Mouse (Mus musculus) liver, embryonic 14.5 days (tissue): Measurements from ENCODE around the gene Zgpat. TPM values are rescaled to one million over a fixed set of nuclear protein-coding genes. Genes with fewer than 3 reads are reported as not detected.

Source experiments
- ATAC-seq: fragments of 200-750 bp; cut with Nextera tagmentation; 2 replicates; pipeline ENCODE4 v1.8.0; 2017; ENCODE audit warnings: moderate number of reproducible peaks, mild to moderate bottlenecking, moderate library complexity; ENCODE audit not compliant: insufficient read depth
- DNase-seq, 3 experiments: peaks; one replicate each; pipeline ENCODE4 v3.0.0-alpha.2; 2012 to 2013; ENCODE audit warnings: low read depth in 3 of 3, low spot score in 3 of 3
- H3K27ac ChIP-seq: fragments of 300-500 bp; sonication (generic); 2 replicates; pipeline ENCODE4 v1.5.1; 2014; ENCODE audit warnings: moderate library complexity, mild to moderate bottlenecking, control low read depth, inconsistent platforms
- H3K27me3 ChIP-seq: fragments of 300-500 bp; sonication (generic); 2 replicates; pipeline ENCODE4 v1.6.1; 2014; ENCODE audit warnings: mild to moderate bottlenecking, low read length, moderate library complexity; ENCODE audit not compliant: control insufficient read depth, insufficient read depth
- H3K36me3 ChIP-seq: fragments of 300-500 bp; sonication (generic); replicated peaks from 2 replicates; pipeline ENCODE4 v1.6.1; 2014; ENCODE audit warnings: low read depth; ENCODE audit not compliant: control insufficient read depth, insufficient read depth
- H3K4me1 ChIP-seq, 2 experiments: fragments of 200-500 bp in 1 of 2; fragments of 300-500 bp in 1 of 2; sonication (generic) in 1 of 2; replicated peaks; 2 replicates each; pipeline ENCODE4 v1.6.1; 2012 to 2014; ENCODE audit warnings: antibody characterized with exemption in 1 of 2, inconsistent platforms in 1 of 2, low read length in 1 of 2; ENCODE audit not compliant: control insufficient read depth in 2 of 2, insufficient read depth in 2 of 2
- H3K4me2 ChIP-seq: fragments of 300-500 bp; sonication (generic); 2 replicates; pipeline ENCODE4 v1.6.1; 2014; ENCODE audit warnings: low read depth, mild to moderate bottlenecking, control low read depth, moderate library complexity
- H3K4me3 ChIP-seq, 2 experiments: fragments of 200-500 bp in 1 of 2; fragments of 300-500 bp in 1 of 2; sonication (generic) in 1 of 2; 2 replicates each; pipeline ENCODE4 v1.5.1; 2012 to 2014; ENCODE audit warnings: low read depth in 2 of 2, low read length in 2 of 2, mild to moderate bottlenecking in 2 of 2, control low read depth in 1 of 2, inconsistent platforms in 1 of 2, moderate library complexity in 1 of 2; ENCODE audit not compliant: insufficient read depth in 1 of 2
- H3K9ac ChIP-seq: fragments of 300-500 bp; sonication (generic); replicated peaks from 2 replicates; pipeline ENCODE4 v1.6.1; 2014; ENCODE audit warnings: mild to moderate bottlenecking, control low read depth, moderate library complexity
- H3K9me3 ChIP-seq: fragments of 300-500 bp; sonication (generic); 2 replicates; pipeline ENCODE4 v1.6.1; 2016; ENCODE audit warnings: low read length, mixed read lengths; ENCODE audit not compliant: control insufficient read depth
- CTCF ChIP-seq: IDR thresholded peaks from 2 replicates; pipeline ENCODE4 v1.5.1; 2016; ENCODE audit warnings: antibody characterized with exemption, low read depth, control low read depth
- EP300 ChIP-seq: IDR thresholded peaks from 2 replicates; pipeline ENCODE4 v1.6.1; 2016; ENCODE audit warnings: antibody characterized with exemption, low read depth
- WGBS: fragments of 180-500 bp; shearing (Covaris S2); extraction: QIAGEN DNeasy Blood & Tissue Kit; methylation state at CpG from one replicate; pipeline ENCODE4 v1.1.7; 2014; ENCODE audit not compliant: insufficient replicate concordance; 5-methylcytosine and 5-hydroxymethylcytosine counted together
- polyA plus RNA-seq, 2 experiments: library from polyadenylated mRNA; depleted of rRNA in 1 of 2; stranded (reverse) in 1 of 2; unstranded in 1 of 2; fragments of >200 nt; fragmentation: Nextera tagmentation in 1 of 2; extraction: Ambion mirVana in 1 of 2; gene quantifications; 2 replicates each; pipeline versions ENCODE4 v1.2.1 to v1.2.3; 2012 to 2014

Gene Zgpat
- polyA plus RNA-seq, 2 experiments: 8.4 to 8.8 TPM

- DNase-seq (no peak), ATAC-seq (no peak)
- Histone ChIP-seq H3K4me1 (0 out of 4 replicates have a peak, but pooled peaks cover 0 to 2% of the 10 kb centered on the region in 2 experiments), H3K27ac (no peak overlapping the region), H3K4me2 (no peak overlapping the region), H3K9me3 (no peaks in the 10 kb centered on the region), H3K4me3 (no peak overlapping the region), H3K36me3 (peaks cover 24% of the 10 kb centered on the region), H3K9ac (no peak overlapping the region), H3K27me3 (no peaks in the 10 kb centered on the region)
- 72% methylated on average over 6 of the region's 6 CpGs for WGBS
- TF ChIP-seq EP300 (no peak), CTCF (no peak)
These were observed 17.0 kb downstream of the Zgpat start for GRCm38 (mm10) chr2:181381631-181382306.

- Histone ChIP-seq H3K36me3 (peaks cover 19% of the 10 kb centered on the region), H3K27ac (no peak overlapping the region), H3K9ac (no peak overlapping the region), H3K4me3 (no peak overlapping the region), H3K27me3 (no peaks in the 10 kb centered on the region), H3K4me2 (no peak overlapping the region), H3K4me1 (no peaks in the 10 kb centered on the region), H3K9me3 (no peaks in the 10 kb centered on the region)
- TF ChIP-seq EP300 (no peak), CTCF (no peak)
- WGBS: 69% methylated on average over 7 of the region's 7 CpGs
- ATAC-seq (no peak), DNase-seq (no peak)
These were observed 19.7 kb downstream of the Zgpat start for GRCm38 (mm10) chr2:181384463-181384862.

- no peak for DNase-seq
These were observed 20.2 kb downstream of the Zgpat start for GRCm38 (mm10) chr2:181384919-181385391.

GRCm38 (mm10) chr2:181385885-181386284 is 21.2 kb downstream of the Zgpat start:
- Histone ChIP-seq H3K27me3 (no peaks in the 10 kb centered on the region), H3K4me2 (no peak overlapping the region), H3K4me1 (no peaks in the 10 kb centered on the region), H3K9me3 (no peaks in the 10 kb centered on the region), H3K9ac (no peak overlapping the region), H3K4me3 (no peak overlapping the region), H3K27ac (no peak overlapping the region), H3K36me3 (peaks cover 8% of the 10 kb centered on the region)
- WGBS: 82% methylated on average over 3 of the region's 3 CpGs
- TF ChIP-seq CTCF (no peak), EP300 (no peak)
- DNase-seq: no peak
- no peak for ATAC-seq

More at GRCm38 (mm10) chr2:181384919-181385391, 20.2 kb downstream of the Zgpat start:
- TF ChIP-seq CTCF: no peak
- TF ChIP-seq EP300: no peak
- no peaks in the 10 kb centered on the region for H3K27me3 ChIP-seq
- no peaks in the 10 kb centered on the region for H3K4me1 ChIP-seq
- no peak overlapping the region for H3K9ac ChIP-seq
- H3K4me3 ChIP-seq: no peak overlapping the region
- no peak overlapping the region for H3K27ac ChIP-seq
- no peak overlapping the region for H3K4me2 ChIP-seq
- peaks cover 15% of the 10 kb centered on the region for H3K36me3 ChIP-seq
- no peak for ATAC-seq
- no peaks in the 10 kb centered on the region for H3K9me3 ChIP-seq
- 82% methylated on average over 4 of the region's 4 CpGs for WGBS

- ATAC-seq: no peak
These were observed 22.0 kb downstream of the Zgpat start for GRCm38 (mm10) chr2:181386663-181387210.

More at GRCm38 (mm10) chr2:181386663-181387210, 22.0 kb downstream of the Zgpat start:
- peaks cover 16% of the 10 kb centered on the region for H3K36me3 ChIP-seq
- no peak overlapping the region for H3K4me2 ChIP-seq
- H3K27ac ChIP-seq: no peak overlapping the region
- no peak overlapping the region for H3K9ac ChIP-seq
- DNase-seq: no peak
- no peak overlapping the region for H3K4me3 ChIP-seq
- WGBS: 77% methylated on average over 3 of the region's 4 CpGs
- no peaks in the 10 kb centered on the region for H3K27me3 ChIP-seq
- H3K9me3 ChIP-seq: no peaks in the 10 kb centered on the region
- TF ChIP-seq CTCF (no peak), EP300 (no peak)
- H3K4me1 ChIP-seq: no peaks in the 10 kb centered on the region
